Mouse (Mus musculus): ENCODE results near the gene Gm45062.

Gm45062 gene

DNA sequence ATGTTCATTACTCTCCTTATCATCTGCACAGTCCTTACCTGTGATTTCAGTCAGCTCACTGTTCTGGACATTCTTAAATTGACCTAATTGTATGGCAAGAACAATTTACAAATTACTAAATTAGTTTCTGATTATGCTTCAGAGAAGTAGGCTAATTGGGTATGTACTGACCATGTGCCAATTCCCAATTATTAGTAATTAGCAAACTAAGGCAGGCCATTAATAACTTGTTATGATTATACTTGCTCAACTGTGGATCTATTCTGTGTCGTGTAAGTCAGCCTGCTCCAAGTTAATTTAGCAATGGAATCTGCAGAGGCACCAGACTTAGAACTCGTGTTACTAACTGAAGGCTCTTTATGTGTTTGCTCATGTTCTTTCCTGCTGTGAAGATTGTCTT, 113.8 kb downstream of the Gm45062 start:
- DNase-seq, result no peak

DNA sequence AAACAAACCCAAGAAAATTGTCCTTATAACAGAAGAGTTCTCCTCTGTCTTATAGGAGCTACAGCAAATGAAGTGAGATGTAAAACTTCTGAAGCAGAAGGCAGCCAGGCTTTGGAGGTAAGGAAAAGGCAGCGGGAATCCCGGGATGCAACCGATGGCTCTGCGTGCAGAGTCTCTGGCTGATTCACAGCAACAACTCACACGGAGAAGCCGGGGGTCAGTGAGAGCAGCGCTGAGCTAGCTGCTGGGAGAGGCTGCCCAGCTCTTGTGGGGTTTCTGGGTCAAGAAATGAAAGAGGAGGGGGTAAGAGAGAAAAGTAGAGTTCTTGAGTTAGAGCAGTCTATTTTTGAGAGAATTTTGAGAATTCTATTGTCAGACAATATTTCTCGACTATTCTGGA, 114.6 kb downstream of the Gm45062 start:
- no peak for DNase-seq

DNA sequence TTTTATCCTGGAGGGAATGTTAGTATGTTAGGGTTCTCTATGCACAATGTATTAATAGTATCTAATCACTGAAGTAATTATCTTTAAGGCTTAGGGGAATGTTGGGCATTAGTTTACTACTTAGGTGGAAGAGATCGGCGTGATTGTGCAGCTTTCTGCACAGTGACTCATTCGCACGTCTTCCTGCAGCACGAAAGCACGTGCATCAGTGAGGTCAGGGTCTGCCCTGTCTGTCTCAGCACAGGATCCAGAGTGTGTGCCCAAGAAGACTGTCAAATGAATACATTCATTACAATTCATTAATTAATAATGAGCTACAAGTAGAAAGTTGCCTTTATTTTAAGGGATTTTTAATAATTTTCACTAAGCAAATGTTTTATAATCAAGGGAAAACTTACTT, 115.0 kb downstream of the Gm45062 start:
- DNase-seq, result no peak

DNA sequence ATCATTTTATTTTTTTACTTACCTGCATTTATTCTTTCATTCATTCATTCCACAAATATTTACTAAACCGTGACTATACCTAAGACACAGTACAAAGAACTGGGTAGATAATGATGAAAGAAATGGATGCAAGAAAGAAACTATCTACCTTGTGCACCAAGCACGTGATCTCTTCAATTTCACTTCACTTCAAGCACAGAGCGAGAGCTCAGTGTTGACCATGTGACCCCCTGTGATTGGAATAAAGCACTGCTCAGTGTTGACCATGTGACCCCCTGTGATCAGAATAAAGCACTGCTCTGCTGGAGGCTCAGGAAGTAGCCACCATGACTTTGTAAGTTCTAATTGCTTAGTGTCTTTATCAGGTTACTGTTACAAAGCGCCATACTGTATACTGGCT, 115.5 kb downstream of the Gm45062 start:
- no peak for DNase-seq

DNA sequence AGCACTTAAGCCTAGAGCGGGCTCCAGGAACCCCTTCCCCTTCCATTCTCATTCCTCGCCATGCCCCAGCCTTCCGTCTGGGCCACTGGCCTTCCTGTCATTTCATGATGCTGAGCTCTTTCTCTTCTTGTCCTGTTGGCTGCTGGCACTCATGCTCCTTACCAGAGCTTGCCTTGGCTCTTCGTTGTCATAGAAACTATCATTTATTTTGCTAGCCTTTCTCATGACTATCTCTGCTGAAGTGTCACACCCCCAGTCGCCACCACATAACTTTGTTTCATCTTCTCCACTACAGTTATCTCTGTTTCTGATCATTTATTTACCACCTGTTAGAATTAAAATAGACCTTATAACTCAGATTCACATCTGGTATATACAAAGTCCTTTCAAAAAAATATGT, 117.1 kb downstream of the Gm45062 start:
- DNase-seq, result no peak

DNA sequence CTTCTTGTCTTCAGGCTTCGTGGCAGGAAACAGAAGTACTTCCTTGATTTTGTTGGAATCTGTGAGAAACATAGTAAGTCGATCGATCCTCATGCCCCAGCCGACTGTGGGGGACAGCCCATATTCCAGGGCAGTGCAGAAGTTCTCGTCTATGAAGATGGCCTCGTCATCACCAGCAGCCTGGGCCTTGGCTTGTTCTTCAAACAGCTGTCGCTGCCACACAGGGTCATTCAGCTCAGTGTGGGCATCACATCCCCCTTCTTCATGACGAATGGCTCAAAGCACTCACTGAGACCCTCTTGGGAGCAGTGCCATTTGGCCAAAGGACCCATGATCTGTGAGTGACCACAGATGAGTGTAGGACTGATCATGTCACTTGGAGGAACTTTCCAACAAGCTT, 118.4 kb downstream of the Gm45062 start:
- DNase-seq, result no peak

DNA sequence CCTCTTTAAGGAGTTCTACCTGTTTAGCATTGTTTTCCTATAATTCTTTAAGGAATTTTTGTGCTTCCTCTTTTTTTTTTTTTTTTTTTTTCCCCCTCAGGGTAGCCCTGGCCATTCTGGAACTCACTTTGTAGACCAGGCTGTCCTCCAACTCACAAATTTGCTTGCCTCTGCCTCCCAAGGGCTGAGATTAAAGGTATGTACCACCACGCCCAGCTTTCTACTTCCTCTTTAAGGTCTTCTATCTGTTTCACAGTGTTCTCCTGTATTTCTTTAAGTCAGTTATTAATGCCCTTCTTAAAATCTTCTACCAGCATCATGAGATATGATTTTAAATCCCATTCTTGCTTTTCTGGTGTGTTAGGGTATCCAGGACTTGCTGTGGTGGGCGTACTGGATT, 130.1 kb downstream of the Gm45062 start:
- no peak for DNase-seq

DNA sequence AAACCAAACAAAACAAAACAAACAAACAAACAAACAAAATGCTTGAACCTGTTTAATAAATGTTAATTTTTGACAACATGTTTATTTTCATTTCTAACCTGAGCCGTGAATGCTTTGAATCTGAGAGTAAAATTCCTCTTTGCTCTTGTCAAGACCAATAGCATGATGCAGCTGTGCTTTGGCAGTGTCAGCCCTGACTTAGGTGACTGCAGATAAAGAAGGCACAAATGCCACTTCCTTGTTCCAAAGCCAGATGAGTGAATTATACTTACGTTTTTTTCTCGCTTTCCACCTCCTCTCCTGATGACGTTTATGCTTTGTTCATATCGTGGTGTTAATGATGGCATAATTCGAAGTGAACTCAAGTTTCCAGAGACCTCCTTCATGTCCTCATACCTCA, 131.0 kb downstream of the Gm45062 start:
- DNase-seq, result no peak

DNA sequence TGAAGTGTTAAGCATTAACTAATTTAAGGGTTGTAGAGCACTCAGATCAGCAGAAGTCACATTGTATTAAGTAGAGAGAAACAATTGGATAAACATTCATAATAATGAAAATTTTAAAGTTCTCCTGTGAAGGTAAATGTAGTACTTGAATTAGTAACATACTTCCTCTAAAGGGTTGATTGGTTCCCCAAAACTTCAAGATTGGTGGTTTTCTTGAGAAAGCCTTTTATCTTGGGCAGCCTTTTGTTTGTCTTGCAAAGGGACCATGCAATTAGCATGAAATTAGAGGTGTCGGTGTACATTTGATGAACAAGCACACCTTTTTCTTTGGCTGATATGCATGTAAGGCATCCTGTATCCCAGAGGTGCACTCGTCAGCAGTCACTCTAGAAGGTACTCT, 131.7 kb downstream of the Gm45062 start:
- no peak for DNase-seq

DNA sequence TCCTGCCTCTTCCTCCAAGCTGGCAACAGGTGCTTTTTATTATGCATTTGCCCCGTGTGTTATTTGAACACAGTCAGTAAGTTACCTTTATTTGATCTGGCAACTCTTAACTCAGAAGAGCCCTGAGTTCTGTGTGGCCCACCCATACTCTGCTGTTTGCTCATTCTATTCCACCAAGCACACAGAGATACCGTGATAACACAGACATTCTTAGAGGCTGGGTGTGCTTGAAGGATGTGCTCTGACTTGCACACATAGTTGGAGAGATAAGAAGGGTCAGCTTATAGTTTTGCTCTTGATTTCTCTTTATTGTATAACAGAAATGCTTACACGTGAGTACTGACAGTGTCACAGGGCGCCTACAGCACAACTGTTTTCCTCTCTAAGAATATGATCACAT, 133.8 kb downstream of the Gm45062 start:
- no peak for DNase-seq

DNA sequence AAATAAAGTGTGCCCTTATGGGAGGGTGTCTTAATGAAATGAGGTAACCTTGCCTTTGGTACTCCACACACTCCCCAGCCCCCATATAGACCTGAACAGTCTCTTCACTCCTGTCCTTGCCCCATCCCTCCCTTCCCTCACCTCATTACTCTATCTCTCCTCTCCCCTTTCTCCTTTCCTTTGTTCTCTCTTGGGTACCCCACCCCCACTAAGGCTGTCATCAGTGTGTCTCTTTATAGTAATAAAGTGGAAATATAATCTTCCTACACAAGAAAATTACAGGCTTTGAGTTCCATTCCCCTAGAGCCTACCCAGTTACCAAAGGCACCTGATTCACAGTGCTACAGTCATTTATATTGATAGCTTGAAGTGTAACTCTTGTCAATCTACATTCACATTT, 134.8 kb downstream of the Gm45062 start:
- DNase-seq, result no peak

DNA sequence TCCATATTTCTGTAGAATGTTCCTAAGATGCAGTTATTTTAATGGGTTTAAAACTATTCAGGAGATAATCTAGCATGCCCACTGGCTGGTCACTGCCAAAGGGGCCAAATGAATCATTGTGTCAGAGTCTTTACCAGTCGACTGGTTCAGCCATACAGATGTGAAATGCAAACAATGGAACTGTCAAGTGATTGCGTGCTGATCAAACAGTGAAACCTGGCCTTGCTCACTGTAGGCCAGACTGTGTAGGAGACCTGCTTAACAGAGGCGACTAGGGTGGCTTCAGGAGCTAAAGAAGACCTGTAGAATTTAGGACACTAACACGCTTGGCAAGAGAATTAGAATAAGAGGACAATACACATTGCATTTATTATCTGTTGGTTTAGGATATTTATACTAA, 135.8 kb downstream of the Gm45062 start:
- no peak for DNase-seq

DNA sequence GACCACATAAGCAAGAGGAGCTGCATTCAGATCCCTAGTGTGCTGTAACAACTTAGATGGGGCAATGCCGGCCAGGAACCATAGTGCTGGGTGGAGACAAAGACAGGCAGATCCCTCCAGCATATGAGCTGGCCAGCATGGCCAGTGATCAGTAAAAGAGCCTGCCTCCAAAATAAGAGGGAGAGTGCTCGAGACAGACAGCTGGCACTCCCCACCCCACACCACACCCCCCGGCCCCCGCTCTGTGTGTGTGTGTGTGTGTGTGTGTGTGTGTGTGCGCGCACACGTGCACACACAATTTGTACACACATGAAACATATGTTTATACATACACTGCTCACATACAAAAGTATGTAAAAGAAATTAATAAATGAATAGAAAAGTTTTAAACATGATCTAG, 138.0 kb downstream of the Gm45062 start:
- no peak for DNase-seq

DNA sequence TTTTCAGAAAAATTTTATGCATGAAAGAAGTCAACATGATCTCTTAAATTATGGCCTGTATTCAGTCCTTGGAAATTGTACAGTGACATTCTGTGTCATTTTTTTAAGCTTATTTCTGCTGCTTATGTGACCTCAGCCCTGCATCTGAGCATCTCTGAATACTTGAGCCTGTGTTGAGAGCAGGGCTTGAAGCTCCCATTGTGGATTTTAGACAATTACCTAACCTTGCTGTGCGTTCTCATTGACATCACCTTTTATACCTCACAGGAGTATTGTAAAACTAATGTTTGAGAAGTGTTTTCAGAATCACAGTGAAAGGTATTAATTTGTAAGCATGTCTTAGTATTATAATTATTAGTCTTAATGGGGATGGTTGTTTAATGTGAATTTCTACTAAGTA, 140.5 kb downstream of the Gm45062 start:
- no peak for DNase-seq

DNA sequence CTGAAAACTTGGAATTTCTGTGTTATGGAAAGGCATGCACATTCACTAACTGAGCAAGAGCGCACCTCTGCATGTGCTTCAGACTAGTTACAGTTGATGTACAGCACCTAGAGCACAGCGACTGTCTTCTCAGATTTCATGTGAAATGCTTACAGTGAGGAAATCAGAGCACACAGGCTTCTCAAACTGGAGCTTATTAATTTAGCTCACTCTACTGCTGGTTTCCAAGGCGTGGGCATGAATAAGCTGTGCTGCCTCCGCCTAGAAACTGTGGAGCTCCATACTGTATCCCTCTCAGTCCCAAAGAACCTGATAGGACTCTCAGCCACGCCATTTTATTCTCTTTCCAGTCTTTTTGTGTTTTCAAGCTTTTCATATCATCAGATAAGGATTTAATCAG, 143.9 kb downstream of the Gm45062 start:
- no peak for DNase-seq

DNA sequence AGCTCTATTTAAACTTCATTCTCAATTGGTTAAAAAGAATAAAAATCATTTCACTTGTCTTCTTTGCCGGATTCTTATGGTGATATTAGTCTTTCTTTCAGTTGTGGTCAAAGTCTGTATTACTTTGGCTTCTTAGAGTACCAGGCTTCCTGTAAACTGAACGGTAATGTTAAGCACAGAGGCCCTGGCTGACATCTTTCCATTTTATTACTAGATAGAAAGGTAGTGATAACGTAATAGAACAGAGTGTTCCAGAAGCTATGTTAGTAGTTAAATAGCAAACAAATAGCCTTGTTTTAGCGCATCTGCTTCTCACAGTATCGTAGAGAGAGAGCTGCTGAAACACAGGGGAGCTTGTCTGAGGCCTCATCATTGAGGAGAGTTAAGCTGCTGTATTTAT, 146.6 kb downstream of the Gm45062 start:
- DNase-seq, result no peak

DNA sequence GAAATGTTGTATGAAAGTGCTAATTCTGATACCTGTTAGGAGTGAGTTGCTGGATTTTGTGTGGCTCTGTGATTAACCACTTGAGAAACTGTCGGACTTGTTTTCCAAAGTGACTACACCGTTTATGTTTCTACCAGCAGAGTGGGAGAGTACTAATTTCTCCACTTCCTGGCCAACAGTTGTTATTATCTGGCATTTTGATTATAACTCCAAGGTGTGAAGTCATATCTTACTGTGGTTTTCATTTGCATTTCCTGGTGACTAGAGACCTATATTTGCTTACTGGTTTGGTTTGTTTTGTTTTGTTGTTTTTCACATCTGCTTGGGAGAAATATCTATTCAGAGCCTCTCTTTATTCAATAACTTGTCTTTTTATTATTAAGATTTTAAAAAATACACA, 149.1 kb downstream of the Gm45062 start:
- no peak for DNase-seq

DNA sequence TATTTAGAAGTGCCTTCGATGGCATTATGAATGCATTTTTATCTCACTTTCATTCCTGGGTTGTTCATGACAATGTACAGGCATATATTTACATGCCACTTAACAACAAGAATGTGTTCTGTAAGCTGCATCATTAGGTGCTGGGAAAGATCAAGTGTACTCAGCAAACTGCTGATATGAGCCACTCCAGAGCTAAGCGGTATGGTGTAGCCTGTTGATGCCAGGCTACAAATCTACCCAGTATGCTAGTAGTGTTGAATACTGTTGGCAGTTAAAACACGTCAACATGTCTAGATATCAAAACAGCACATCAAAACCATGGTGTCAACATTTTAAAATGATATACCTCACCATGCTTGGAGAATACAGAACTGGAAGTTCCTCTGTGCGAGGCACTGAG, 150.6 kb downstream of the Gm45062 start:
- DNase-seq, result no peak

DNA sequence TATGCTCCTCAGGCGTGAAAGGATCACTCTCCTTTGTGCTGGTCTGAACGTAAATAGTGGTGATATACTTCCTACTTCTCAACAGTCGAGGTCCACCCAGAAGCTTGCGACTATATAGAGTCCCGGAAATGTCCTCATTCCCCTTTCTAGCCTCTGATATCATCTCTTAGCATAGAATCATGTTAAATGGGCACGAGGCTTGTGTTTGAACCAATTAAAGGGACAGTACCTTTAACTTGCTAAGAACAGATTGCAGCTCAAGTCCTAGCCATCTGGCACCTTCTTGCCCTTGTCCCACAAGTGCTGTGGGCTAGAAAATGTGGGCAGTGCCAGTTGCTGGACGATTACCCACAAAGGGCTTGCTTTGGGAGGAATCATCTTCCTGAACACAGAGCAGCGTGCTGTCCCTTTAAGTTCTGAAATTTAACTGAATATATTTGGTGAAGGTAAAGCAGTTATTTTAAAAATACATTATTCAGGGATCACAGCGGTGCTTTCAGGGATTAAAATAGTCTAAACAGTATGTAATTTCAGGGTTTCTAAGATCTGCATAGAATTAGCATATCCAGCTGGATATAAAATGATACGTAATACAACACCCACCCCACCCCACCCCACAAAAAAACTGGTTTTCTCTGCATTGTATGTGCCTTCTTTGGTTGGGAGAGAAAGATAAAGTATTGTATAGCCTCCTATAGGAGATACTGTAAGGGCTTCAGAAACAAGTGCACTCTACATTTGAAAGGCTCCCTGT, 153.8 kb downstream of the Gm45062 start:
- no peak for DNase-seq

DNA sequence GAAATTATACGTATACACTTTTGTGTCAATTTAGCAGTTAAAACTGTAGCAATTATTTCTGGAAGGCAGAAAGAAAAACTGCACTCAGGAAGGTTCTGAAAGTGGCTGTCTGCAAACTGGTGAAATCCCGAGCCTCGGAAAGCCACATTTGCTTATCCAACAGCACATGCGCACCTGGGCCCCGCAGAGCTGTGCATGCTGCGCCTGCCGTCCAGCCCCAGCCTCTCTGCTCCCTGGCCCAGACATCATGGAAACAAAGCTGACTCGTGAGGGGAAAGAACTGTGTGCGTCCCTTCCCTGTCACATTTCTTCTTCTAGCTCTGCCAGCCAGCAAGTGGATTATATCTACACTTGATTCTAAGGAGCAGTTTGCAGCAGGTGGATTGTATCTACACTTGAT, 154.8 kb downstream of the Gm45062 start:
- no peak for DNase-seq

DNA sequence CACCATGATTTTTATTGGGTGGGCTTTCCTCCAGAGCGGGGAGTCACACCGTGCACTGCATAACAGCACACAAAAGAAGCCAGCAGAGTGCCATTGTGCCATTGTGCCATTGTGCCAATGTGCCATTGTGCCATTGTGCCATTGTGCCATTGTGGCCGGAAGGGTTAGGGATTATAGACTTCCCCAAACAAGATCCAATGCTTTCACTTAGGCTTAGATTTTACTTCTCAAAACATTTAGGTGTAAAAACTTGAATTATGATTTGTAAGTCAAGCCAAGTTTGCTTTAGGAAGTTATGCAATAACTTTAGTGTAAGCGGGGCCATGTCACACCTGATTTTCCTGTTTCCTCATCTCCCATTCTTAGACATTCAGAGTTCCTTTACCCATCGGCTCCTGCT, 156.6 kb downstream of the Gm45062 start:
- DNase-seq, result no peak

DNA sequence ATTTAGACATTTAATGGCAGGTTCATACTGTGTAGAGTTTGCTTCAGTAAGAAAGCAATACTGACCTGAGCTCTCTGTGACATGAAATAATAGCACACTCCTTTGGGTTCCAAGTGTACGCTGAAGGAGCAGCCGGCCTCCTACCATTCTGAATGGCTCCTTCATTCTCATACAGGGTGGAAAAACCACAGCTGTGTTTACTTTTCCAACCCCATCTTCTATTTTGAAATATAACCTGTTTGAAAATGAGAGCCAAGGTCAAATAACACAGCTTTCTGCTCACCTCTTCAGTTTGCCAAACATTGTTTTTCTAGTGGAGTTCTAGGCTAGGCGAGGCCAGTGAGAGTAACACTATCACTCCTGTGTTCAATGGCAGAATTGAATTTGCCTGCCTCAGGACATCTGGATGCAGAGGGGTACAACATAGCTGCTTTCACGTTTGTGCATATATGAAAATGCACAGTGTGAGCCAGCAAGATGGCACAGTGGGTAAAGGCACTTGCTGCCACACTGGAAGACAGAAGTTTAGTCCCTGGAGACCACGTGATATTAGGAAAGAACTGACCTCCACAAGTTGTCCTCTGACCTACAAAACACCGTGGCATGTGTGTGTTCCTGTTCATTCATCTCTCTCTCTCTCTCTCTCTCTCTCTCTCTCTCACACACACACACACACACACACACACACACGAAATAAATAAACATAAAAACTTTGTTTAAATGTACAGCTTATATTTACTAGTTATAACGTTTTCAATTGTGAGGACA, 157.7 kb downstream of the Gm45062 start:
- no peak for DNase-seq

DNA sequence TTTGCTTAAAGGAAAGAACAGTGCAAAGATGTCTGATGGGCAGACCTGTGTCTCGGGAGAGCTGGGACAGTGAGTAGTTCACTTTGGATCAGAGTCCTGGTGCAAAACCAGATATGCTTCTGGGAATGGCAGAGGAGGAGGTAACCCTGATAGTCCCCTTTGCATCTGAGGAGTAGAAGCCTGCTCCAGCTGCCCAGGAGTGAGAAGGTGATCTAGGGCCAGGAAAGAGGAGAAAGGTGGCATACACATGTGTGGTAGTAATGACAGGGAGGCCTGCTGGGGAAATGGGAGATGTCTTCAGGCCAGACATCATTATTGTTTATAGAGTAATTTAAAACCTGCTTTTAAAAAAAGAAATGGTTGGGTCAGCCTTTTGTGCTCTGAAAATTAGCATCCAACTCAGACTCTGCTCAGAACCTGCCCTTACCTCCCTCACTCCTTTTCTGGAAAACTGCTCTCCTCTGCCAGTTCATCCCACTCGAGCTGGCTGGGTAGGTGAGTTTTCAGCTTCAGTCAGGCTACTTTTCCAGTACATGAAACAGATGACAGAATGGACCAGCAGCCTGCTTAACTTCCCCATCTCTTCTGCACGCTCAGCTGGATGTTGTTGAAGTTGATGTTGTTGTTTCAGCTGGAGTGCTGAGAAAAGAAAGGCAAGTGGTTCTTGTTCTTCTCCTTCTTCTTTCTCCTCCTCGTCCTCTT, 160.4 kb downstream of the Gm45062 start:
- no peak for DNase-seq

DNA sequence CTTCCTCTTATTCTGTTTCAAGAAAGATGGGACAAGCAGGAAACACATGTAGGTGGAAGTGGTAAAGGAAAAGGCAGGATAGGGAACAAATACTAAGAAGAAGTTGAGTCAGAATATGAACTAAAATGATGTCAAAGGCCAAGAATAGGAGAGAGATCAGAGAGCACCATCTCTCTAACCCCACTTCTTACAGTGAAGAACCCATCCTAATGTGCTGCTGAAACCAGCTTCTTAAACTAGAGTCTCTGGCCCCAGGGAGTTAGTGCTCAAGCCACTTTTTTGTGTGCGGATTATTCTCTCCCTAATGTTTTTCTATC, 160.9 kb downstream of the Gm45062 start:
- no peak for DNase-seq

Measured in right cerebral cortex, postnatal 4 days (tissue).